Mouse (Mus musculus) layer of hippocampus, adult 18-20 months (tissue): Measurements from ENCODE around the gene Ang2. TPM values are rescaled to one million over a fixed set of nuclear protein-coding genes. Genes with fewer than 3 reads are reported as not detected.

Experiments
- DNase-seq, 2 experiments: peaks; one replicate each; pipeline ENCODE4 v3.0.0; 2022; ENCODE audit warnings: low spot score in 2 of 2
- total RNA-seq, 2 experiments: library from RNA; stranded (reverse); gene quantifications; 2 replicates each; pipeline ENCODE4 v1.2.3; 2021

The Ang2 gene
- total RNA-seq, 2 experiments from 2014 or later, result not detected

GRCm38 (mm10) chr14:51152249-51152870, 46.6 kb downstream of the Ang2 start:
- no peak for DNase-seq

- DNase-seq, result no peak
Observed at GRCm38 (mm10) chr14:51150206-51150831, 48.6 kb downstream of the Ang2 start.

DNA sequence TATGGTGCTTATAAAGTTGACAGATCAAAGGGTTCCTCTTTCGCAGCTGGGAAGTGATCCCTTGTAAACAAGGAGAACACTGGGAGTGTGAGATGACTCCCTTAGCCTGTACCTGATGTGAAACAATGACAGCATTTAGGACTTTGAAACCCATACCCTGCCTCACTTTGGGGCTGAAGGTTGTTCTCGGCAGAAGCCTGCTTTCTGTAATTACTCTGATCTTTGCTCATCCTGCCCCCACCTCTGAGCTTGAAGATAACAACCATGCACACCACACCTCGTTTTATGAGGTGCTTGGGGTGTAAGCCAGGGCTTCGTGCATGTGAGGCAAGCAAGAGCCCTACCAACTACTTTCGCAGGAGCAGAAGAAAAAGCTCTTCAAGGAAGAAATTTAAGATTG, 49.8 kb downstream of the Ang2 start:
- no peak for DNase-seq

GRCm38 (mm10) chr14:51148006-51148405, 50.9 kb downstream of the Ang2 start:
- DNase-seq, result no peak

DNA sequence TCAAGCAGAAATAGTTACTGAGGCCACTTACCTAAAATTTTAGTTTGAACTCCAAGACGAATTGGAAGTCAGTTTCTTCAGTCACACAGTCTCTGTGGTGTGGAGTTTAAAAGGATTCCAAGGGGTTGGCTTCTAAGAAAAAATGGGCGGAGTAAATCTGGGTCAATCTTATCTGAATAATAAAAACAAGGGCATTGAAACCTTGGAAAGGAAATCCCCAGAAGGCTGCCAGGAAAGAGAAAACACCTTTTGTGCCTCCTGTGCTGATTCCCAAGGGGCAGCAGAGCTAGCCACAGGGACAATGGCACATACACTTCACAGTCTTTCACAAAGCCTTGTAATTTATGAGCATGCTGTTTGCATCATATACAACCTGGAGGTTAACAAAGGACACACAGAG, 52.3 kb downstream of the Ang2 start, which contains the start of gene Rnase1:
TSS of gene Rnase1 (minus strand) at position 101 of the 400 bp plus-strand sequence.
- DNase-seq, result no peak

DNA sequence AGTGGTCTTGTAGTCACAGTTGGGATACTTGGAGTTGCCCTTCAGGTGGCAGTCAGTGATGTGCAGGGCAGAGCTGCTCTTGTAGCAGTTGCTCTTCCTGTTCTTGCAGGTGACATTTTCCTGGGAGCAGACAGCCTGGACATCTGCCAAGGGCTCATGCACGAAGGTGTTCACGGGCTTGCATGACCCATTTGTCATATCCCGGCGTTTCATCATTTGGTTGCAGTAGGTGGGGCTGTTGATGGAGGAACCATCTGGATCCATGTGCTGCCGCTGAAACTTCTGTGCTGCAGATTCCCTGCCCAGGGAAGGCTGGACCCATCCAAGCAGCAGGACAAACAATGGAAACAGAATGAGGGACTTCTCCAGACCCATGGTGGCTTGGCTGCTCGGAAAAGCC, 53.4 kb downstream of the Ang2 start:
- no peak for DNase-seq

Other genes starting within 250 kb of the Ang2 start
- gene Pnp2, start 243.2 kb downstream of the Ang2 start, total RNA-seq, result 1 to 10 TPM in 1 of 2 experiments, under 1 TPM in 1; 0.94 to 1.3 TPM
- gene Rnase10, start 191.4 kb downstream of the Ang2 start, total RNA-seq, result not detected
- not detected for gene Rnase9, start 157.3 kb downstream of the Ang2 start, total RNA-seq
- gene Rnase11, start 149.0 kb downstream of the Ang2 start, total RNA-seq, result not detected
- gene Rnase12, start 141.5 kb downstream of the Ang2 start, total RNA-seq, result not detected
- not detected for gene Olfr750, start 124.7 kb downstream of the Ang2 start, total RNA-seq
- 10 to 100 TPM; 15.1 to 16.7 TPM for gene Rnase4, start 108.1 kb downstream of the Ang2 start, total RNA-seq
- 1 to 10 TPM; 3.3 to 5.5 TPM for gene Ang, start 108.0 kb downstream of the Ang2 start, total RNA-seq
- not detected for gene Eddm3b, start 84.7 kb downstream of the Ang2 start, total RNA-seq
- under 1 TPM; 0.30 to 0.66 TPM for gene Rnase6, start 75.2 kb downstream of the Ang2 start, total RNA-seq
- 1 to 10 TPM; 2.4 to 3.7 TPM for gene Rnase1, start 52.4 kb downstream of the Ang2 start, total RNA-seq
- gene Rnase2b, start 36.9 kb downstream of the Ang2 start, total RNA-seq, result under 1 TPM in 1 of 2 experiments, not detected in 1; 0.46 TPM
- not detected for gene Ear14, start 4.2 kb upstream of the Ang2 start, total RNA-seq
- not detected for gene Rnase2a, start 57.0 kb upstream of the Ang2 start, total RNA-seq
- gene Gm7247, start 162.6 kb upstream of the Ang2 start, total RNA-seq, result not detected
- not detected for gene Vmn2r88, start 211.7 kb upstream of the Ang2 start, total RNA-seq